Mouse (Mus musculus) embryonic fibroblast, embryonic 13.5 days (primary cell): ENCODE data around the gene Vmn2r7.

Experiments used
- CTCF ChIP-seq: IDR thresholded peaks from 2 replicates; pipeline ENCODE4 v1.5.1; 2011; ENCODE audit warnings: mild to moderate bottlenecking, control low read depth, low read length, moderate library complexity, borderline replicate concordance; ENCODE audit not compliant: insufficient read depth
- POLR2A ChIP-seq: IDR thresholded peaks from 2 replicates; pipeline ENCODE4 v1.6.1; 2011; ENCODE audit warnings: low read depth, mild to moderate bottlenecking, control low read depth, low read length, moderate library complexity

GRCm38 (mm10) chr3:64782901-64783300 is 61.7 kb downstream of the Vmn2r7 start:
- TF ChIP-seq CTCF, result no peak
- TF ChIP-seq POLR2A, result no peak
